Comparison of ENCODE assay signal across 8 mouse cellular contexts in the genomic region with DNA sequence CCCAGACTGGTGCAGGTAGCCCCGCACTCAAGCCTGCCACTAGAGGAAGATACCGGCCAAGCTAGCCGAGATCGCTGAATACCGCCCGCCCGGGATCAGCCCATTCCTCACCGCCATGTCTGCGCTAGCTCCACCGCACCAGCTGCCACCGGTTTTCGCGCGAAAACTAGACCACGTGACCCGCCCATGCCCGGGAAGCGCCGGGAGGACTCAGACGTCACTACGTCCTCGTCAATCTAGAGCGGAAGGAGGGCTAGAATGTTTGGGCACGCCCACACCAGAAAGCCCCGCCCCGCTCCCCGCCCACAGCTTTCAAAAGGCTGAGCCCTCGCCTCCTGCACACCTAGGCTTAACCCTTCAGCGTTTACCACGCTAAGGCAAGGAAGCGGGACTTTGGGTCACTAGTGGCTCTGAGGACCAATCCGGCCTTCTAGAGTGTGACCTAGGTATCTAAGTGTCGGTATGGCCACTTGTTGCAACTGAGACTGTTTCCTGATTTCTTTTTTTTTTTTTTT. TPM values are rescaled to one million over a fixed set of nuclear protein-coding genes. Genes with fewer than 3 reads are reported as not detected.
DNase-seq lines count a peak whose midpoint lies in the region; ATAC-seq lines count a peak whose summit lies in the region.

A gene (minus strand): TSS at position 247 of the 515 bp plus-strand sequence.

- DNase-seq in Muller cell, postnatal 12 days (ENCODE audit: inconsistent ontology term): peak; percentile 96
- peak; percentile 93 for DNase-seq in cerebellum, adult 9-11 months
- peak; percentile 87 to 93 for DNase-seq in frontal cortex, adult 2 months (ENCODE audit: extremely low spot score in 1 of 2, low spot score in 1 of 2)
- DNase-seq in hindbrain, embryonic 11.5 days (ENCODE audit: low spot score): peak; percentile 98
- peak; percentile 88 to 91 for DNase-seq in layer of hippocampus, postnatal 10 days (ENCODE audit: low spot score in 2 of 2)
- DNase-seq in lung, postnatal 10 days: peak; percentile 98
- DNase-seq in ovary, postnatal 36 days (ENCODE audit: low spot score): peak; percentile 94
- peak; percentile 97 for DNase-seq in thymus, postnatal 25 days

- H3K4me3 ChIP-seq in hindbrain, embryonic 11.5 days (ENCODE audit: low read depth, low read length): peak within 1 kb of the TSS; percentile 68

- H3K36me3 ChIP-seq in hindbrain, embryonic 11.5 days (ENCODE audit: control insufficient read depth, insufficient read depth, low read length): 0 out of 2 replicates have a peak, but pooled peaks cover 3% of the 10 kb centered on the region

- H3K9ac ChIP-seq in hindbrain, embryonic 11.5 days (ENCODE audit: low read depth, low read length): peak within 1 kb of the TSS; percentile 78

- no peaks in the 10 kb centered on the region for H3K27me3 ChIP-seq in hindbrain, embryonic 11.5 days (ENCODE audit: control insufficient read depth, insufficient read depth, low read length)

- peaks cover 16% of the 10 kb centered on the region for H3K4me1 ChIP-seq in hindbrain, embryonic 11.5 days (replicated peaks; ENCODE audit: control insufficient read depth, insufficient read depth, low read length)

- under 1% methylated on average over 33 of the region's 33 CpGs for WGBS in hindbrain, embryonic 11.5 days

- peak; percentile 77 for ATAC-seq in hindbrain, embryonic 11.5 days (ENCODE audit: low FRiP score)

- no peaks in the 10 kb centered on the region for H3K9me3 ChIP-seq in hindbrain, embryonic 11.5 days (ENCODE audit: control insufficient read depth, low read length)

- peak within 1 kb of the TSS; percentile 57 for H3K4me2 ChIP-seq in hindbrain, embryonic 11.5 days (replicated peaks; ENCODE audit: low read depth, low read length)

- H3K27ac ChIP-seq in hindbrain, embryonic 11.5 days (ENCODE audit: low read depth, low read length): peak within 1 kb of the TSS; percentile 61

RNA-seq across cellular contexts. Expression of the gene that starts here (rescaled TPM):
- 4.2 and 4.4 TPM in 2 replicates for polyA plus RNA-seq in frontal cortex, adult 2 months (2012; rRNA removed)
- 146 and 191 TPM in 2 replicates for polyA plus RNA-seq in hindbrain, embryonic 11.5 days (2014; fragmentation: Nextera tagmentation; extraction: Ambion mirVana)
- 1 to 10 TPM; 9.7 TPM for total RNA-seq in layer of hippocampus, postnatal 10 days (2021)

Comparison
In these comparisons a context has a peak if more than half of its experiments do, and no peak if none do; other contexts are left out.
1. Peak in every context shown above with its lines: DNase-seq, ATAC-seq, H3K4me3 ChIP-seq and H3K27ac ChIP-seq.
2. RNA of the gene that starts here (polyA plus RNA-seq): 146 to 191 TPM in hindbrain, embryonic 11.5 days; 4.2 to 4.4 TPM in frontal cortex, adult 2 months; every median in the first group is over 10 times any median in the second.